Mouse (Mus musculus) heart, adult 2 months (tissue): ENCODE data around the gene Gsk3a.

ENCODE experiments used
- CTCF ChIP-seq: fragments of 200-600 bp; IDR thresholded peaks from 2 replicates; pipeline ENCODE4 v1.8.1; 2022; ENCODE audit warnings: antibody characterized with exemption, mild to moderate bottlenecking, moderate library complexity
- EP300 ChIP-seq: fragments of 200-500 bp; IDR thresholded peaks from 2 replicates; pipeline ENCODE4 v1.6.1; 2011; ENCODE audit warnings: low read depth, low read length, control low read depth; ENCODE audit not compliant: insufficient read depth
- POLR2A ChIP-seq: fragments of 200-500 bp; IDR thresholded peaks from 2 replicates; pipeline ENCODE4 v1.6.1; 2011; ENCODE audit warnings: mild to moderate bottlenecking, low read depth, low read length, control low read depth; ENCODE audit not compliant: insufficient read depth

- no peak for TF ChIP-seq POLR2A
- TF ChIP-seq CTCF, result no peak
- no peak for TF ChIP-seq EP300
These were observed 28.7 kb upstream of the Gsk3a start for GRCm38 (mm10) chr7:25266180-25266962.
